Mouse (Mus musculus) left cerebral cortex, adult 2 months (tissue): ENCODE data around the gene Slc38a9. TPM values are rescaled to one million over a fixed set of nuclear protein-coding genes. Genes with fewer than 3 reads are reported as not detected.

Experiments used
- DNase-seq, 2 experiments: peaks; one replicate each; pipeline ENCODE4 v3.0.0; 2021 to 2022; ENCODE audit warnings: low spot score in 2 of 2, mixed read lengths in 1 of 2; ENCODE audit errors: extremely low spot score in 1 of 2
- H3K27ac ChIP-seq: fragments of 200-600 bp; 2 replicates; pipeline ENCODE4 v1.8.1; 2022
- H3K4me3 ChIP-seq: fragments of 200-600 bp; 2 replicates; pipeline ENCODE4 v1.8.1; 2022
- CTCF ChIP-seq: fragments of 200-600 bp; IDR thresholded peaks from 2 replicates; pipeline ENCODE4 v1.8.1; 2022; ENCODE audit warnings: antibody characterized with exemption, mild to moderate bottlenecking, moderate library complexity
- intact Hi-C: fragments of 180-260 bp; cut with DNase I; formaldehyde crosslinking; loops from one replicate; pipeline ENCODE4 v1.15.1; 2025
- total RNA-seq, 2 experiments: library from RNA; stranded (reverse); gene quantifications; 2 replicates each; pipeline ENCODE4 v1.2.3; 2021

Slc38a9 gene
- total RNA-seq, 2 experiments from 2014 or later, result 20.6 to 25.2 TPM

DNA sequence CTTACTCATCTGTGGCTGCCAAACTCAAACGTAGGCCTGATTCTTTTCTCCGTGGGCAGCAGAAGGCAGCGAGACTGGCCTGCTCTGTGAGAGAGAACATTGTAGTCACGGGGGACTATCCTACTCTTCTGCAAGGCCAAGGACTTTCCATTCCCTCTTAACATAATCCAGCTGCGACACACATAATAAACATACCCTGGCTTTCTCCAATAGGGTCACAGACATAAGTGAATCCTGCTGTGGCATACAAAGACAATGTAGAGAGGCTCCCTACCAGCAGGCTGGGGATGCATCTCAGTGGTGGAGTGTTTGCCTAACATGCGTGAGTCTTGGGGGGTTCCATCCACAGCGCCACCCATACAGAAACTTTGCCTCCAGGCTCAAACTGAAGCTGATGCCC, 124.8 kb downstream of the Slc38a9 start:
- Histone ChIP-seq H3K4me3 (no peak overlapping the region), H3K27ac (no peak overlapping the region)
- DNase-seq, result no peak
- intact Hi-C loops, result no loop called here
- no peak for TF ChIP-seq CTCF

DNA sequence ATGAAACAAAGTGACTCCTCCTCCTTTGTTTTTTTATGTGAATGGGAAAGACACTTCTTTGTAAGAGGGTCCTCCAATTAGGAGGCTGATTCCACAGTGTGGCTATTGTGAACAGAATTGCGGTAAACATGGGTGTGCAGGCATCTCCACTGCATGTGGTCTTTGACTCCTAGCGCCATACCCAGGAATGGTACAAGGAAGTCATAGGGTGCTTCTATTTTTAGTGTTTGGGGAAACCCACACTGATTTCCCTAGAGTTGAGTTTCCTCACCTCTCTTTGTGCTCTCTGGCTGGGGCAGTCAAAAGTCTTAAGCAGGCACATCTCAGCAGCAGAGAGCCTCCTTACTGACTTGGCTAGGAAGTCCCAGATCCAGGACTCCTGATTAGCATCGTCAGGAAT, 125.6 kb downstream of the Slc38a9 start:
- Histone ChIP-seq H3K4me3 (no peak overlapping the region), H3K27ac (no peak overlapping the region)
- intact Hi-C loops, result no loop called here
- no peak for TF ChIP-seq CTCF
- no peak for DNase-seq

DNA sequence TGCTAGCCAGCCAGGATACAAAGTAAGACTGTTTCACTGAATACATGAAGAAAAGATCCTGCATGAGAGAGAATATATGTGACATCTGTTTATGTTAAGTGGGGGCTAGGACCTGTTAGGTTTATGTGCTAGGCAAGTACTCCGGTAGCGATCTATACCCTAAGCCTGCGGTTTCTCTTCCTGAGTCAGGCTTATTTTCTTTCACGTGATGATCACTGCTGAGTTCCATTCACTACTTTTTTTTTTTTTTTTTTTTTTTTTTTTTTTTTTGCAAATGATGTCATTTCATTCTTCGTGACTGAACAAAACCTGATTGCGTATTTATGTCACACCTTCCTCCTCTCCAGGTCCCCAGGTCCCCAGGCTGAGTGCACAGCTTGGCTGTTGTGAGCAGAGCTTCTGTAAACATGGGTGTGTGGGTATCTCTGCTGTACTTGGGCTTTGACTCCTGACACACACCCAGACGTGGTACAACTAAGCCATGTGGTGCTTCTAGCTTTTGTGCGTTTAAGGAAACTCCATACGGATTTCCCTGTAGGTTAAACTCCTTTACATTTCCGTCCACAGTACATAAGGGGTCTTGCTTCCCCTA, 126.5 kb downstream of the Slc38a9 start:
- no peak overlapping the region for H3K27ac ChIP-seq
- intact Hi-C loops, result no loop called here
- no peak for TF ChIP-seq CTCF
- no peak overlapping the region for H3K4me3 ChIP-seq
- no peak for DNase-seq

Other genes with a start within 250 kb of the Slc38a9 start
- 10 to 100 TPM; 73.3 to 80.1 TPM for gene Il6st, start 196.7 kb upstream of the Slc38a9 start, total RNA-seq
- gene Il31ra, start 66.4 kb upstream of the Slc38a9 start, total RNA-seq, result under 1 TPM; 0.21 to 0.41 TPM
- gene Ddx4, start 8.3 kb upstream of the Slc38a9 start, total RNA-seq, result 1 to 10 TPM; 2.2 to 2.4 TPM
- gene Plpp1, start 140.0 kb downstream of the Slc38a9 start, total RNA-seq, result 10 to 100 TPM; 26.8 to 27.4 TPM